Mouse (Mus musculus): ENCODE data around the gene Retn. TPM values are rescaled to one million over a fixed set of nuclear protein-coding genes. Genes with fewer than 3 reads are reported as not detected.

The Retn gene
- polyA plus RNA-seq, 1 experiment from 2014 or later, result 0.18 TPM

DNA sequence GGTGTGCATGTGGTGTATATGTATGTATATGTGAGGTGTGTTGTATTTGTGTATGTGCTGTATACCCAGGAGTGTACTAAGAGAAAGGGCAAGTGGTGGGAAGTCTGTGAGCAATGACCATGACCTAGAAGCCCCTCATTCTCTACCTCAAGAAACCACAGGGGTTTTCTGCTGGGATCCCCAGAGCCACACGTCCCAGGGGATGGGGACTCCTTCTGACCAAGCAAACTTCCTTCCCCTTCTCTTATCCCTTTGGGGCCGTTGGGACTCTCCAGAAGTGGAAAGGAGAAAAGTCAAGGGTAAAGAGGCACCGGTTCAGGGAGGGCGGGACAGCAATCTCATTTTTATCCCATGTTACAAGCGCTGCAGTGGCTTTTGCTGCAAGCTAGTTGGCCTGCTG, 29.9 kb downstream of the Retn start:
- no peaks in the 10 kb centered on the region for H3K27me3 ChIP-seq (ENCODE audit: control insufficient read depth, insufficient read depth, low read depth, low read length)
- no peak overlapping the region for H3K4me2 ChIP-seq (ENCODE audit: low read depth, low read length)
- H3K4me1 ChIP-seq (replicated peaks; ENCODE audit: control insufficient read depth, insufficient read depth, low read length), result no peaks in the 10 kb centered on the region; the same call in 1 of the 2 replicates
- H3K27ac ChIP-seq (ENCODE audit: low read length), result no peak overlapping the region
- H3K9me3 ChIP-seq (ENCODE audit: control insufficient read depth, low read length), result no peaks in the 10 kb centered on the region
- H3K9ac ChIP-seq (ENCODE audit: low read length), result no peak overlapping the region
- no peak overlapping the region for H3K4me3 ChIP-seq (ENCODE audit: low read length)
- ATAC-seq (ENCODE audit: low read depth), result no peak
- peaks cover 12% of the 10 kb centered on the region for H3K36me3 ChIP-seq (ENCODE audit: control insufficient read depth, insufficient read depth, low read length)
- 59% methylated on average over 5 of the region's 5 CpGs for WGBS

DNA sequence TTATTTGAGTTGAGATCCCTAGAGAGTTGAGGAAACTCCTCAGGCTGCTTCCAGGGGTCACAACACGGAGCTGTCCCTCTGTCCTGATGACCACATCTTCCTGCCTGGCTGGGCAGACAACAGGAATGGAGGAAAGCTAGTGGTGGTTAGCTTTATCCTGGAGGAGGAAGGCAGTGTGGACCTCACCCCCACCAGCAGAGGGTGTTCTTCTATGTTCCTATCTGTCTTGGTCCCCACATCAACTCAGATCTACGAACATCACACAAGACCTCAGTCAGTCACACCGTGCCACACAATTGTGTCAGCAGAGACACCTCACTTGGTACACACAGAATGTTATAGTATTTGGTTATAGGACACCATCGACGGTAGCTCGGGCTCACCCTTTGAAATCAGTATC, 32.0 kb downstream of the Retn start:
- Histone ChIP-seq H3K27me3 (ENCODE audit: control insufficient read depth, insufficient read depth, low read depth, low read length) (no peaks in the 10 kb centered on the region), H3K36me3 (ENCODE audit: control insufficient read depth, insufficient read depth, low read length) (peaks cover 1% of the 10 kb centered on the region; the same call in 1 of the 2 replicates), H3K9ac (ENCODE audit: low read length) (no peak overlapping the region), H3K4me3 (ENCODE audit: low read length) (no peak overlapping the region), H3K27ac (ENCODE audit: low read length) (no peak overlapping the region), H3K9me3 (ENCODE audit: control insufficient read depth, low read length) (no peaks in the 10 kb centered on the region), H3K4me1 (replicated peaks; ENCODE audit: control insufficient read depth, insufficient read depth, low read length) (no peaks in the 10 kb centered on the region), H3K4me2 (ENCODE audit: low read depth, low read length) (no peak overlapping the region)
- WGBS, result 69% methylated on average over 6 of the region's 6 CpGs
- no peak for ATAC-seq (ENCODE audit: low read depth)

DNA sequence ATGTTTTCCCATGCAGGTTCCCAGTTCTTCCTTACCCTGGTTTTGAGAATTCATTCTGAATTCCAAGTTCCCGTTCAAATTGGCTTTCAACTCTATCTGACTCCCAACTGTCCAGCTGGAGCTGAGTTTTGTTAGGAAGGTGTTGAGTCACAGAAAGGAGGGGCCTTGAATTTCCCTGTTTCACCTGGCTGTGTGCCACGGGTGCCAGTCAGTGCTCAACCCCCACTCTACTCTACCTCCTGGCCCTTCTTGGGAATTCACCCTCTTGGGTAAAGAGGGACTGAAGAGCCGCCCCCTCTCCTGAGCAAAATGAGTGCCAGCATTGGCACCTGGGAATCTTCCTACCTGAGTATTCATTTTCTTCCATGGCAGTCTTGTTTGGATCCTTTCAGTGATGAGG, 35.2 kb downstream of the Retn start:
- WGBS, result 44% methylated on average over 3 of the region's 3 CpGs
- Histone ChIP-seq H3K4me1 (replicated peaks; ENCODE audit: control insufficient read depth, insufficient read depth, low read length) (no peaks in the 10 kb centered on the region), H3K27ac (ENCODE audit: low read length) (no peak overlapping the region), H3K36me3 (ENCODE audit: control insufficient read depth, insufficient read depth, low read length) (no peaks in the 10 kb centered on the region), H3K9ac (ENCODE audit: low read length) (no peak overlapping the region), H3K4me2 (ENCODE audit: low read depth, low read length) (no peak overlapping the region), H3K27me3 (ENCODE audit: control insufficient read depth, insufficient read depth, low read depth, low read length) (no peaks in the 10 kb centered on the region), H3K4me3 (ENCODE audit: low read length) (no peak overlapping the region), H3K9me3 (ENCODE audit: control insufficient read depth, low read length) (no peaks in the 10 kb centered on the region)
- ATAC-seq (ENCODE audit: low read depth), result 0 out of 2 replicates have a peak, but pooled peaks have one; percentile 47

DNA sequence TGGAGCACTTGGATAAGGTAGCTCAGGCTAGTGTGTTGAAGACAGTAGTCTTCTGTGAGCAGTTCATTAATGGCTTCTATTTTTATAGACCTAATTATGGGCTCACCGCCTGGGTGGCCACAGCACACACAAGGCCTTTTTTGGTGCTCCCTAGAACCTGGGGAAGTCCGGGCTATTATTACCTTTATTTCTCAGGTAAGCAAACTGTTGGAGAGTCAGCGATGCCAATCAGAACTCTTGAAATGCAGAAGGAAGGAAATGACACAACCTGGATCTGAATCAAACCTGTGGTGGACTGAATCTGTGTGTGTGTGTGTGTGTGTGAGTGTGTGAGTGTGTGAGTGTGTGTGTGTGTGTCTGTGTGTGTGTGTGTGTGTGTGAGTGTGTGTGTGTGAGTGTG, 38.6 kb downstream of the Retn start, which contains the start of gene Fcer2a:
Gene Fcer2a, minus strand, starts transcription at position 55 of the 400 bp plus-strand sequence.
- H3K4me3 ChIP-seq (ENCODE audit: low read length), result no peak within 1 kb of the TSS
- H3K4me2 ChIP-seq (ENCODE audit: low read depth, low read length), result no peak within 1 kb of the TSS
- H3K4me1 ChIP-seq (replicated peaks; ENCODE audit: control insufficient read depth, insufficient read depth, low read length), result no peaks in the 10 kb centered on the region
- H3K36me3 ChIP-seq (ENCODE audit: control insufficient read depth, insufficient read depth, low read length), result no peaks in the 10 kb centered on the region
- no peak within 1 kb of the TSS for H3K9ac ChIP-seq (ENCODE audit: low read length)
- H3K27me3 ChIP-seq (ENCODE audit: control insufficient read depth, insufficient read depth, low read depth, low read length), result no peaks in the 10 kb centered on the region
- H3K9me3 ChIP-seq (ENCODE audit: control insufficient read depth, low read length), result no peaks in the 10 kb centered on the region
- 70% methylated on average over 3 of the region's 3 CpGs for WGBS
- H3K27ac ChIP-seq (ENCODE audit: low read length), result no peak within 1 kb of the TSS
- ATAC-seq (ENCODE audit: low read depth), result no peak

GRCm38 (mm10) chr8:3701491-3701890, 45.9 kb downstream of the Retn start:
- WGBS, result 89% methylated on average over 1 of the region's 1 CpGs
- H3K4me1 ChIP-seq (replicated peaks; ENCODE audit: control insufficient read depth, insufficient read depth, low read length), result no peaks in the 10 kb centered on the region
- no peaks in the 10 kb centered on the region for H3K27me3 ChIP-seq (ENCODE audit: control insufficient read depth, insufficient read depth, low read depth, low read length)
- no peak overlapping the region for H3K27ac ChIP-seq (ENCODE audit: low read length)
- no peak overlapping the region for H3K4me3 ChIP-seq (ENCODE audit: low read length)
- H3K9me3 ChIP-seq (ENCODE audit: control insufficient read depth, low read length), result no peaks in the 10 kb centered on the region
- no peak overlapping the region for H3K4me2 ChIP-seq (ENCODE audit: low read depth, low read length)
- H3K9ac ChIP-seq (ENCODE audit: low read length), result no peak overlapping the region
- no peak for ATAC-seq (ENCODE audit: low read depth)
- H3K36me3 ChIP-seq (ENCODE audit: control insufficient read depth, insufficient read depth, low read length), result no peaks in the 10 kb centered on the region

DNA sequence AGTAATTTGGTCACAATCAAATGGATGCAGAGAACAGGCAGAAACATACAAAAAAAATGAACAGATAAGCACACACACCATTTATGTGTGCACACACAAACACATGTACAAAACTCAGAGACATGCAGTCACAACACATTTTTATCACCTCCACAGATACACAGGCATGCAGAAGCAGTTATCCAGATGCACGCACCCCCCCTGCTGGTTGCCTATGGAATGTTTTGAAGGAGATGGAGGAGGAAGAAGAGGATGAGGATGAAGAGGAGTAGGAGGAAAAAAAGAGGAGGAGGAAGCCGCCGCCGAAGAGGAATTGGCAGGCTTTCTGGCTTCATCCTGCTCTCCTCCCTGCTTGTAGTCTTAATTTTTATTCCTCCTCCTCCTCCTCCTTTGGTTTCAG, 50.1 kb downstream of the Retn start:
- Histone ChIP-seq H3K9me3 (ENCODE audit: control insufficient read depth, low read length) (no peaks in the 10 kb centered on the region), H3K27me3 (ENCODE audit: control insufficient read depth, insufficient read depth, low read depth, low read length) (no peaks in the 10 kb centered on the region), H3K4me2 (ENCODE audit: low read depth, low read length) (no peak overlapping the region), H3K4me3 (ENCODE audit: low read length) (no peak overlapping the region), H3K4me1 (replicated peaks; ENCODE audit: control insufficient read depth, insufficient read depth, low read length) (no peaks in the 10 kb centered on the region), H3K9ac (ENCODE audit: low read length) (no peak overlapping the region), H3K36me3 (ENCODE audit: control insufficient read depth, insufficient read depth, low read length) (no peaks in the 10 kb centered on the region), H3K27ac (ENCODE audit: low read length) (no peak overlapping the region)
- WGBS, result 62% methylated on average over 4 of the region's 4 CpGs
- ATAC-seq (ENCODE audit: low read depth), result no peak

DNA sequence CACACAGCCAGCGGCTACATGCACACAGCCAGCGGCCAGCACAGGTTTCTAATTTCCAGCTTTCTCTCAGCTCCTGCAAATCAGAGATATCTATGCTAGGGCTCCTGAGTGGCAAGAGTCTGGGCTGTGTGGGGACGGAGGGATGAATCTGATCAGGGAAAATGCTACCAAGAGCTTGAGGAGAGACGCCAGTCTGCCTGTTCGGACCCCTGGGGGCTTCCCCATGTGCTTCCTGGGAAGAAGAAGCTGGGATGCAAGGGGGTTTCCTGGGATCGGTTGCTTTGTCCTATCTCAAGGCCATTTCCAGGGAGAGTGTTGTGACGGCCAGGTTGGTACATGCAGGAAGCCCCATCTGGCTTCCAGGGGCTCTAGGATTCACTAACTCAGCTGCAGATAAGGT, 52.0 kb downstream of the Retn start:
- H3K27me3 ChIP-seq (ENCODE audit: control insufficient read depth, insufficient read depth, low read depth, low read length), result no peaks in the 10 kb centered on the region
- H3K9me3 ChIP-seq (ENCODE audit: control insufficient read depth, low read length), result no peaks in the 10 kb centered on the region
- no peak overlapping the region for H3K4me3 ChIP-seq (ENCODE audit: low read length)
- H3K36me3 ChIP-seq (ENCODE audit: control insufficient read depth, insufficient read depth, low read length), result no peaks in the 10 kb centered on the region
- 58% methylated on average over 7 of the region's 7 CpGs for WGBS
- H3K4me1 ChIP-seq (replicated peaks; ENCODE audit: control insufficient read depth, insufficient read depth, low read length), result no peaks in the 10 kb centered on the region
- no peak overlapping the region for H3K4me2 ChIP-seq (ENCODE audit: low read depth, low read length)
- H3K27ac ChIP-seq (ENCODE audit: low read length), result no peak overlapping the region
- H3K9ac ChIP-seq (ENCODE audit: low read length), result no peak overlapping the region
- ATAC-seq (ENCODE audit: low read depth), result no peak

Other genes with a start within 250 kb of the Retn start
- 9.5 and 11.1 TPM in 2 replicates for gene Pex11g, start 188.1 kb upstream of the Retn start, polyA plus RNA-seq (2015; fragmentation: Nextera tagmentation; extraction: Ambion mirVana)
- not detected in 2 replicates for gene Tex45, start 184.9 kb upstream of the Retn start, polyA plus RNA-seq (2015; fragmentation: Nextera tagmentation; extraction: Ambion mirVana)
- gene Zfp358, start 162.6 kb upstream of the Retn start, polyA plus RNA-seq (2015; fragmentation: Nextera tagmentation; extraction: Ambion mirVana), result 39.1 and 41.8 TPM in 2 replicates
- 48.0 and 53.0 TPM in 2 replicates for gene Mcoln1, start 155.3 kb upstream of the Retn start, polyA plus RNA-seq (2015; fragmentation: Nextera tagmentation; extraction: Ambion mirVana)
- 27.3 and 30.9 TPM in 2 replicates for gene Pnpla6, start 140.4 kb upstream of the Retn start, polyA plus RNA-seq (2015; fragmentation: Nextera tagmentation; extraction: Ambion mirVana)
- gene C330021F23Rik, start 87.8 kb upstream of the Retn start, polyA plus RNA-seq (2015; fragmentation: Nextera tagmentation; extraction: Ambion mirVana), result 1.1 and 2.2 TPM in 2 replicates
- 6.9 and 7.7 TPM in 2 replicates for gene Camsap3, start 68.5 kb upstream of the Retn start, polyA plus RNA-seq (2015; fragmentation: Nextera tagmentation; extraction: Ambion mirVana)
- 56.1 and 56.3 TPM in 2 replicates for gene Xab2, start 34.5 kb upstream of the Retn start, polyA plus RNA-seq (2015; fragmentation: Nextera tagmentation; extraction: Ambion mirVana)
- gene Pet100, start 34.2 kb upstream of the Retn start, polyA plus RNA-seq (2015; fragmentation: Nextera tagmentation; extraction: Ambion mirVana), result 97.8 and 111 TPM in 2 replicates
- 0.10 and 0.34 TPM in 2 replicates for gene Pcp2, start 30.2 kb upstream of the Retn start, polyA plus RNA-seq (2015; fragmentation: Nextera tagmentation; extraction: Ambion mirVana)
- gene Stxbp2, start 24.8 kb upstream of the Retn start, polyA plus RNA-seq (2015; fragmentation: Nextera tagmentation; extraction: Ambion mirVana), result 91.6 and 112 TPM in 2 replicates
- gene Mcemp1, start 10.0 kb downstream of the Retn start, polyA plus RNA-seq (2015; fragmentation: Nextera tagmentation; extraction: Ambion mirVana), result 2.8 and 4.2 TPM in 2 replicates
- 10.0 and 10.6 TPM in 2 replicates for gene Fcor, start 16.6 kb downstream of the Retn start, polyA plus RNA-seq (2015; fragmentation: Nextera tagmentation; extraction: Ambion mirVana)
- 36.4 and 38.2 TPM in 2 replicates for gene Trappc5, start 20.5 kb downstream of the Retn start, polyA plus RNA-seq (2015; fragmentation: Nextera tagmentation; extraction: Ambion mirVana)
- 0.15 and 0.18 TPM in 2 replicates for gene Fcer2a, start 38.4 kb downstream of the Retn start, polyA plus RNA-seq (2015; fragmentation: Nextera tagmentation; extraction: Ambion mirVana)
- 0.43 and 0.62 TPM in 2 replicates for gene Clec4g, start 64.9 kb downstream of the Retn start, polyA plus RNA-seq (2015; fragmentation: Nextera tagmentation; extraction: Ambion mirVana)
- gene Cd209a, start 93.2 kb downstream of the Retn start, polyA plus RNA-seq (2015; fragmentation: Nextera tagmentation; extraction: Ambion mirVana), result 0.30 and 0.47 TPM in 2 replicates
- gene Cd209e, start 198.5 kb downstream of the Retn start, polyA plus RNA-seq (2015; fragmentation: Nextera tagmentation; extraction: Ambion mirVana), result not detected in 2 replicates
- not detected in 2 replicates for gene Cd209d, start 222.8 kb downstream of the Retn start, polyA plus RNA-seq (2015; fragmentation: Nextera tagmentation; extraction: Ambion mirVana)

All from lung, embryonic 16.5 days (tissue).